Mouse (Mus musculus): Measurements from ENCODE around the gene Igf2bp3. TPM values are rescaled to one million over a fixed set of nuclear protein-coding genes. Genes with fewer than 3 reads are reported as not detected.
A peak's percentile ranks its signal among the peaks of the same experiment; 100 is the strongest.

Igf2bp3 gene
- polyA plus RNA-seq, 1 experiment = 0.30 TPM

- Histone ChIP-seq H3K36me3 (ENCODE audit: control insufficient read depth, insufficient read depth) (no peaks in the 10 kb centered on the region), H3ac (ENCODE audit: control insufficient read depth, insufficient read length, low read depth) (no peak overlapping the region), H3K27me3 (ENCODE audit: control insufficient read depth, insufficient read depth, insufficient read length) (no peaks in the 10 kb centered on the region), H3K79me2 (ENCODE audit: control insufficient read depth, insufficient read depth) (no peaks in the 10 kb centered on the region), H3K4me3 (ENCODE audit: insufficient read depth, poor library complexity, severe bottlenecking) (no peak overlapping the region), H3K79me3 (ENCODE audit: low read depth) (no peaks in the 10 kb centered on the region)
- TF ChIP-seq FOSL1 (IDR thresholded peaks at IDR 0.05; ENCODE audit: insufficient read depth, low read length, poor library complexity, severe bottlenecking) (no peak), MYOD1 (IDR thresholded peaks at IDR 0.05; ENCODE audit: control insufficient read depth, insufficient read length, low read depth) (peak; percentile 2), MAX (IDR thresholded peaks at IDR 0.05) (peak; percentile 17), CTCF (IDR thresholded peaks at IDR 0.05; ENCODE audit: control insufficient read depth, insufficient read depth, insufficient read length) (no peak), CEBPB (IDR thresholded peaks at IDR 0.05; ENCODE audit: low read depth) (peak; percentile 78)
These were observed 117.8 kb downstream of the Igf2bp3 start for GRCm38 (mm10) chr6:49096933-49097461.

- H3ac ChIP-seq (ENCODE audit: control insufficient read depth, insufficient read length, low read depth) = no peak overlapping the region
- TF ChIP-seq MAX (IDR thresholded peaks at IDR 0.05) (peak; percentile 91), CTCF (IDR thresholded peaks at IDR 0.05; ENCODE audit: control insufficient read depth, insufficient read depth, insufficient read length) (no peak), CEBPB (IDR thresholded peaks at IDR 0.05; ENCODE audit: low read depth) (peak; percentile 6), USF1 (IDR thresholded peaks at IDR 0.05; ENCODE audit: low read depth) (peak; percentile 82), MYOD1 (IDR thresholded peaks at IDR 0.05; ENCODE audit: control insufficient read depth, insufficient read length, low read depth) (no peak), MYOG (IDR thresholded peaks at IDR 0.05; ENCODE audit: control insufficient read depth, extremely low read depth, insufficient read length) (no peak), FOSL1 (IDR thresholded peaks at IDR 0.05; ENCODE audit: insufficient read depth, low read length, poor library complexity, severe bottlenecking) (peak; percentile 36)
- no peaks in the 10 kb centered on the region for H3K79me3 ChIP-seq (ENCODE audit: low read depth)
- no peaks in the 10 kb centered on the region for H3K27me3 ChIP-seq (ENCODE audit: control insufficient read depth, insufficient read depth, insufficient read length)
- no peaks in the 10 kb centered on the region for H3K79me2 ChIP-seq (ENCODE audit: control insufficient read depth, insufficient read depth)
- no peaks in the 10 kb centered on the region for H3K36me3 ChIP-seq (ENCODE audit: control insufficient read depth, insufficient read depth)
- H3K4me3 ChIP-seq (ENCODE audit: insufficient read depth, poor library complexity, severe bottlenecking) = no peak overlapping the region
These were observed 118.3 kb downstream of the Igf2bp3 start for GRCm38 (mm10) chr6:49096421-49096820.

GRCm38 (mm10) chr6:49094968-49095367 is 119.8 kb downstream of the Igf2bp3 start:
- Histone ChIP-seq H3K36me3 (ENCODE audit: control insufficient read depth, insufficient read depth) (peaks cover 5% of the 10 kb centered on the region), H3K79me2 (ENCODE audit: control insufficient read depth, insufficient read depth) (no peaks in the 10 kb centered on the region), H3K4me3 (ENCODE audit: insufficient read depth, poor library complexity, severe bottlenecking) (no peak overlapping the region), H3K79me3 (ENCODE audit: low read depth) (no peaks in the 10 kb centered on the region), H3K27me3 (ENCODE audit: control insufficient read depth, insufficient read depth, insufficient read length) (no peaks in the 10 kb centered on the region), H3ac (ENCODE audit: control insufficient read depth, insufficient read length, low read depth) (no peak overlapping the region)
- TF ChIP-seq CEBPB (IDR thresholded peaks at IDR 0.05; ENCODE audit: low read depth) = no peak
- no peak for TF ChIP-seq MAX (IDR thresholded peaks at IDR 0.05)
- no peak for TF ChIP-seq USF1 (IDR thresholded peaks at IDR 0.05; ENCODE audit: low read depth)
- no peak for TF ChIP-seq MYOG (IDR thresholded peaks at IDR 0.05; ENCODE audit: control insufficient read depth, extremely low read depth, insufficient read length)
- no peak for TF ChIP-seq CTCF (IDR thresholded peaks at IDR 0.05; ENCODE audit: control insufficient read depth, insufficient read depth, insufficient read length)
- no peak for TF ChIP-seq MYOD1 (IDR thresholded peaks at IDR 0.05; ENCODE audit: control insufficient read depth, insufficient read length, low read depth)
- TF ChIP-seq FOSL1 (IDR thresholded peaks at IDR 0.05; ENCODE audit: insufficient read depth, low read length, poor library complexity, severe bottlenecking) = no peak

- H3K27me3 ChIP-seq (ENCODE audit: control insufficient read depth, insufficient read depth, insufficient read length) = no peaks in the 10 kb centered on the region
- peaks cover 39% of the 10 kb centered on the region for H3K79me2 ChIP-seq (ENCODE audit: control insufficient read depth, insufficient read depth)
- H3ac ChIP-seq (ENCODE audit: control insufficient read depth, insufficient read length, low read depth) = no peak overlapping the region
- H3K79me3 ChIP-seq (ENCODE audit: low read depth) = peaks cover 24% of the 10 kb centered on the region
- H3K36me3 ChIP-seq (ENCODE audit: control insufficient read depth, insufficient read depth) = peaks cover 68% of the 10 kb centered on the region
- no peak overlapping the region for H3K4me3 ChIP-seq (ENCODE audit: insufficient read depth, poor library complexity, severe bottlenecking)
- no peak for TF ChIP-seq CEBPB (IDR thresholded peaks at IDR 0.05; ENCODE audit: low read depth)
- no peak for TF ChIP-seq MYOD1 (IDR thresholded peaks at IDR 0.05; ENCODE audit: control insufficient read depth, insufficient read length, low read depth)
- no peak for TF ChIP-seq USF1 (IDR thresholded peaks at IDR 0.05; ENCODE audit: low read depth)
- no peak for TF ChIP-seq CTCF (IDR thresholded peaks at IDR 0.05; ENCODE audit: control insufficient read depth, insufficient read depth, insufficient read length)
- TF ChIP-seq FOSL1 (IDR thresholded peaks at IDR 0.05; ENCODE audit: insufficient read depth, low read length, poor library complexity, severe bottlenecking) = no peak
- TF ChIP-seq MAX (IDR thresholded peaks at IDR 0.05) = no peak
- no peak for TF ChIP-seq MYOG (IDR thresholded peaks at IDR 0.05; ENCODE audit: control insufficient read depth, extremely low read depth, insufficient read length)
These were observed 131.7 kb downstream of the Igf2bp3 start for GRCm38 (mm10) chr6:49083008-49083407.

GRCm38 (mm10) chr6:49079313-49079712 is 135.4 kb downstream of the Igf2bp3 start:
- no peak for TF ChIP-seq MYOG (IDR thresholded peaks at IDR 0.05; ENCODE audit: control insufficient read depth, extremely low read depth, insufficient read length)
- TF ChIP-seq CTCF (IDR thresholded peaks at IDR 0.05; ENCODE audit: control insufficient read depth, insufficient read depth, insufficient read length) = no peak
- TF ChIP-seq FOSL1 (IDR thresholded peaks at IDR 0.05; ENCODE audit: insufficient read depth, low read length, poor library complexity, severe bottlenecking) = no peak
- no peak for TF ChIP-seq USF1 (IDR thresholded peaks at IDR 0.05; ENCODE audit: low read depth)
- no peak for TF ChIP-seq MAX (IDR thresholded peaks at IDR 0.05)
- no peak for TF ChIP-seq MYOD1 (IDR thresholded peaks at IDR 0.05; ENCODE audit: control insufficient read depth, insufficient read length, low read depth)
- TF ChIP-seq CEBPB (IDR thresholded peaks at IDR 0.05; ENCODE audit: low read depth) = no peak
- no peaks in the 10 kb centered on the region for H3K27me3 ChIP-seq (ENCODE audit: control insufficient read depth, insufficient read depth, insufficient read length)
- peaks cover 41% of the 10 kb centered on the region for H3K36me3 ChIP-seq (ENCODE audit: control insufficient read depth, insufficient read depth)
- H3K79me2 ChIP-seq (ENCODE audit: control insufficient read depth, insufficient read depth) = peaks cover 76% of the 10 kb centered on the region
- peaks cover 60% of the 10 kb centered on the region for H3K79me3 ChIP-seq (ENCODE audit: low read depth)
- no peak overlapping the region for H3ac ChIP-seq (ENCODE audit: control insufficient read depth, insufficient read length, low read depth)
- H3K4me3 ChIP-seq (ENCODE audit: insufficient read depth, poor library complexity, severe bottlenecking) = no peak overlapping the region

All from C2C12 (cell line).